Mouse (Mus musculus) WW6 (cell line): Measurements from ENCODE around the gene Timm50.

ENCODE experiments used
- DNase-seq: peaks from one replicate; pipeline ENCODE4 v3.0.0-alpha.2; 2013; ENCODE audit warnings: low read depth, low spot score

The Timm50 gene

DNA sequence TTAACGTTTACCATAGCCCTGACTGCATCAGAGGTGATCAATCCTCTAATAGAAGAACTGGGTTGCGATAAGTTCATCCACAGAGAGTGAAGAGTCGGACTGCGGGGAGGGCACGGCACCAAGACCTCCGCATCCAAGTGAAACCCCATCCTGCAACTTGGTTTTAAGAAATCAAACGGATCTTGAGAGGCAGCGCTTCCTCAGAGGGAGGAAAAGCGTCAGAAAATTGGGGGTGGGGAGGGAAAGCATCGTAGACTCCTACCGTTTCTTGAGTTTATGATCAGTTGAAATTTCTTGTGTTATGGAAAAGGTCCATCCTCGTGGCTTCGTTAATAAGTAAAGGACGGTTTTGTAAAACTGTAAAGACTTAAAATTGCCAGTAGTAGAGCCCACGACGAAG is 43.3 kb downstream of the Timm50 start:
- DNase-seq = no peak

DNA sequence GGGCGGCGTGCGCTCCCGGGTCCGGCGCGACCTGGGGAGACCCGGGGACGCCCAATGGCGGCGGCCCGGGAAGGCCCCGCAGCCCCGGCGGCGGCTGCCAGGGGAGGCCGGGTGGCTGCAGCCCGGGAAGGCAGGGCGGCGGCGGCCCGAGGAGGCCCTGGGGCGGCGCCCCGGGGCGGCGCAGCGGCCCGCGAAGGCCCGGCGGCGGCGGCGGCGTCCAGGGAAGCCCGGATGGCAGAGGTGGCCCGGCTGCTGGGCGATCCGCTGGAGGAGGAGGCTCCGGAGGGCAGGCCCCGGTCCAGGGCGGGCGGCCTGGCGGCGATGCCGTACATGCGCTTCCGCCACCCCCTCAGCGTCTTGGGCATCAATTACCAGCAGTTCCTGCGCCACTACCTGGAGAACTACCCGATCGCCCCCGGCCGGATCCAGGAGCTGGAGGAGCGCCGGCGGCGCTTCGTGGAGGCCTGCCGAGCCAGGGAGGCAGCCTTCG is 43.8 kb downstream of the Timm50 start:
- no peak for DNase-seq

DNA sequence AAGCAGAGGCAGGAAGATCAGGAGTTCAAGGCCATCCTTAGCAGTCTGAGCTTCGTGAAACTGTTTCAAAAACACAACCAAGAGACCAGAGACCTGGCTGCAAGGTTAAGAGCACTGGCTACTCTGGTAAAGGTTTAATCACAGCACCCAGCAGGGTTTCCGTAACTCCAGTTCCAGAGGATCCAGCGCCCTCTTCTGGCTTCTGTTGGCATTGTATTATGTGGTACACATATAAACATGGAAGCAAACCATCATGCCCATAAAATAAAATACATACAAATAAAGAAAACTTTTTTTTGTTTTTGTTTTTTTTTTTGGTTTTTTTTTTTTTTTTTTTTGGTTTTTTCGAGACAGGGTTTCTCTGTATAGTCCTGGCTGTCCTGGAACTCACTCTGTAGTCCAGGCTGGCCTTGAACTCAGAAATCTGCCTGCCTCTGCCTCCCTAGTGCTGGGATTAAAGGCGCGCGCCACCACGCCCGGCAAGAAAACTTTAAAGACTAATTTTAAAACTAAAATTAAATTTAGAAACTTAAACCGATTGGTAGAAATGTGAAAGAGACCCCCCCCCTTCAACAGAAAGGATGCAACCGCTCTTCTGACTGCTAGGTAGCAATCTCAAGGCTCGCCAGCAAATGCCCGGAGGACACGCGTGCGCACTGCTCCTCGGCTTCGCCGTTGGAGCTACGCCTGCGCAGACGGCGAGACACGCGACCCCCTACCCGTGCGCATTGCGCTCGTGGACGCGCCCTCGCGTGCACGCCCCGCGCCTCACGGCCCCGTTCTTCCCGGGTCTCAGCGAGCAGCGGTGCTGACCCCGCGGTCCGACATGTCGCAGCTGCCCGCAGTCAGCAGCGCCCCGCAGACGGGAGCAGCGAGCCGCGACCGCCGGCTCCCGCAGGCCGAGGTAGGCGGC is 44.5 kb downstream of the Timm50 start, which contains the start of gene Eid2:
TSS of gene Eid2 (plus strand) at position 753 of the 913 bp plus-strand sequence.
- DNase-seq = no peak

DNA sequence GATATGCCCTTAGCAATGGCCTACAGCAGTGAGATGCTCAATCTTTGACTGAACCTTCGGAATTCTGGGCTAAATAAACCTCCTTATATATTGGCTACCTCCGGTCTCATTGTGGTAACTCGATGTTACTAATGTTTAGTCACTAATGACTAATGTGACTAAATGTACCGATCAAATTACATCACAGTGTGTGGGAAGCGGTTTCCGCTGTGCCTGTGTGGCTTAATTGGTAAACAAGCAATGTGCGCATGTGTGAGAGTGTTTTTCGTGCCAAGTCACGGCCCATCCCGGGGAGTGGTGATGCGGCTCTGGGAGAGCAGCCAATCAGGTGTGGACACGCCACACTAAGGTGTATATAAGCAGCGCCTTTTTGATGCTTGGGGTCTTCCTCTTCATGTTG is 46.5 kb downstream of the Timm50 start:
- DNase-seq = no peak

DNA sequence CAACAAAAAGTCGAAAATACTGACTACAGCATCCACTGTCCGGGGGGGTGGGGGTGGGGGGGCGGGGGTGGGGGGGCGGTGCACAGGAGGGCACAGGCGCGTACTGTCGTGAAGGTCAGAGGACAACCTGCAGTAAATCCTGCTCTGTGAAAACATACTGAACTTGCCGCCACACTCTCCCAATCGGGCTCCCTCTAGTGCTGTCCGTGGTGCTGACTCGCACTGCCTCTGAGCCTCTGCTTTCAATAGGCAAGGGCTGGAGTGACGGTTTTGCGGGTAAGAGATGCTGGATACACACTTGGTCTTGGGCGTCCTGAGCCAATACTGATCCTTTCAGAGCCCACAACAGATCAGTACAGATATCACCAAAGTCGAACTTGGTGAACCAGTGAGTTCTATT is 48.1 kb downstream of the Timm50 start:
- DNase-seq = peak; percentile 52

DNA sequence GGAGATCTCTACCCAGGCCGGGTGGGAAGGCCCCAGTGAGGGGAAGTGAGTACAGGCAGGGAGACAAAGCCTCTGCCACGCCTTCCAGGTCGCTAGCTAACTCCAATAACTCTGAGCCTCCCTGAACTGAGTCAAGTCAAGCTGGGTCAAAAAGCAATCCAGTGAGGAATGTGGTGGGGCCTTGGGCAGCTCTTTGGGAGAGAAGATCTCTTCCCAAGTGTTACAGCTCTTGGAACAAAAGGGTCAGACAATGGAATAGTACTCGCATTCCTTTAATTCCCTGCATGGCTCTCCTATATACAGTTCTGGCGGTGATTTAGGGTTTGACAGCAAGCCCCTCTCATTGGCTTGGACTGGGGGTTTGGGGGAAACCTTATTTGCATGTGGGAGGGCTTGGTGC is 49.0 kb downstream of the Timm50 start:
- no peak for DNase-seq
